Mouse (Mus musculus) midbrain, postnatal 0 days (tissue): ENCODE measurements around the gene Cd79a. TPM values are rescaled to one million over a fixed set of nuclear protein-coding genes. Genes with fewer than 3 reads are reported as not detected.

Experiments used
- ATAC-seq: fragments of 200-750 bp; cut with Nextera tagmentation; 2 replicates; pipeline ENCODE4 v1.8.0; 2017; ENCODE audit warnings: moderate number of reproducible peaks, mild to moderate bottlenecking, moderate TSS enrichment, moderate library complexity; ENCODE audit not compliant: low FRiP score
- DNase-seq: peaks from one replicate; pipeline ENCODE4 v3.0.0-alpha.2; 2015; ENCODE audit warnings: low spot score
- H3K27ac ChIP-seq: fragments of 300-500 bp; sonication (generic); 2 replicates; pipeline ENCODE4 v1.5.1; 2014; ENCODE audit warnings: low read depth, mild to moderate bottlenecking, low read length, mixed read lengths
- H3K27me3 ChIP-seq: fragments of 300-500 bp; sonication (generic); 2 replicates; pipeline ENCODE4 v1.6.1; 2014; ENCODE audit warnings: low read length, control low read depth, mixed read lengths; ENCODE audit not compliant: insufficient read depth
- H3K36me3 ChIP-seq: fragments of 300-500 bp; sonication (generic); 2 replicates; pipeline ENCODE4 v1.6.1; 2014; ENCODE audit warnings: low read length, control low read depth, mixed read lengths; ENCODE audit not compliant: insufficient read depth
- H3K4me1 ChIP-seq: fragments of 300-500 bp; sonication (generic); 2 replicates; pipeline ENCODE4 v1.6.1; 2014; ENCODE audit warnings: mild to moderate bottlenecking, control low read depth, antibody characterized with exemption, low read length, mixed read lengths; ENCODE audit not compliant: insufficient read depth
- H3K4me2 ChIP-seq: fragments of 300-500 bp; sonication (generic); 2 replicates; pipeline ENCODE4 v1.6.1; 2014; ENCODE audit warnings: low read depth, mild to moderate bottlenecking, low read length, mixed read lengths; ENCODE audit not compliant: poor library complexity, severe bottlenecking
- H3K4me3 ChIP-seq: fragments of 300-500 bp; sonication (generic); 2 replicates; pipeline ENCODE4 v1.5.1; 2014; ENCODE audit warnings: low read depth, mild to moderate bottlenecking, low read length, moderate library complexity
- H3K9ac ChIP-seq: fragments of 300-500 bp; sonication (generic); replicated peaks from 2 replicates; pipeline ENCODE4 v1.6.1; 2014; ENCODE audit warnings: mild to moderate bottlenecking, low read length, moderate library complexity, mixed read lengths; ENCODE audit not compliant: poor library complexity, severe bottlenecking
- H3K9me3 ChIP-seq: fragments of 300-500 bp; sonication (generic); 2 replicates; pipeline ENCODE4 v1.6.1; 2016; ENCODE audit warnings: low read length, control low read depth
- CTCF ChIP-seq: IDR thresholded peaks from 2 replicates; pipeline ENCODE4 v1.5.1; 2016; ENCODE audit warnings: antibody characterized with exemption, mild to moderate bottlenecking
- WGBS: fragments of 180-500 bp; shearing (Covaris S2); extraction: QIAGEN DNeasy Blood & Tissue Kit; methylation state at CpG from one replicate; pipeline ENCODE4 v1.1.7; 2014; 5-methylcytosine and 5-hydroxymethylcytosine counted together
- polyA plus RNA-seq: library from polyadenylated mRNA; unstranded; fragments of >200 nt; fragmentation: Nextera tagmentation; extraction: Ambion mirVana; gene quantifications from 2 replicates; pipeline ENCODE4 v1.2.1, GENCODE M21; 2015
- total RNA-seq: library from RNA; depleted of rRNA; stranded (reverse); fragments of >200 nt; gene quantifications from 2 replicates; pipeline ENCODE4 v1.2.3, GENCODE M21; 2014

Gene Cd79a
- total and polyA plus RNA-seq, 2 experiments from 2014 or later = 0.27 to 0.85 TPM

GRCm38 (mm10) chr7:24853695-24854094 lies 43.5 kb upstream of the Cd79a start:
- Histone ChIP-seq H3K4me2 (no peak overlapping the region), H3K36me3 (no peaks in the 10 kb centered on the region), H3K27me3 (no peaks in the 10 kb centered on the region), H3K4me3 (no peak overlapping the region), H3K9ac (no peak overlapping the region), H3K9me3 (no peaks in the 10 kb centered on the region), H3K4me1 (no peaks in the 10 kb centered on the region), H3K27ac (no peak overlapping the region)
- ATAC-seq = no peak
- DNase-seq = no peak
- 45% methylated on average over 7 of the region's 7 CpGs for WGBS
- no peak for TF ChIP-seq CTCF

GRCm38 (mm10) chr7:24856460-24857120 lies 40.6 kb upstream of the Cd79a start:
- no peak overlapping the region for H3K9ac ChIP-seq
- H3K27ac ChIP-seq = no peak overlapping the region
- no peak for TF ChIP-seq CTCF
- no peaks in the 10 kb centered on the region for H3K36me3 ChIP-seq
- 20% methylated on average over 6 of the region's 6 CpGs for WGBS
- H3K27me3 ChIP-seq = no peaks in the 10 kb centered on the region
- no peaks in the 10 kb centered on the region for H3K4me1 ChIP-seq
- no peak overlapping the region for H3K4me2 ChIP-seq
- no peak overlapping the region for H3K4me3 ChIP-seq
- H3K9me3 ChIP-seq = no peaks in the 10 kb centered on the region
- ATAC-seq (no peak), DNase-seq (no peak)

GRCm38 (mm10) chr7:24859234-24859633 lies 37.9 kb upstream of the Cd79a start:
- no peak overlapping the region for H3K27ac ChIP-seq

DNA sequence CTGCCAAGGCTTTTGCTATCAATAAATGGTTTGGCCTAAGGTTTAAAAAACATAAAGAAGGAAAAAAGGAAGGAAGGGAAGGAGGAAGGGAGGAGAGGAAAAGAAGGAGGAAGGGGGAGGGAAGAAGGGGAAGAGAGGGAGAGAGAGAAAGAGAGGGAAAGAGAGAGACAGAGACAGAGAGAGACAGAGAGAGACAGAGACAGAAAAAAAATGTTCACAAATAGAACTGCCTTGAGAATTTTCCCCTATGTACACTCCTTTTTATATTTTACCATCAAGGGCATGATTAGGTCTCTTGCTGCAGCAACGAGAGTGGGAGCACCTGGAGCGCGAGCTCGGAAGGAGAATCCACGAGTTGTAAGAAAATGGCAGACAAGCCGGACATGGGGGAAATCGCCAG lies 35.3 kb upstream of the Cd79a start, which contains the start of gene Gm9844:
Gene Gm9844 (plus strand): TSS at position 301 of the 400 bp plus-strand sequence.
- H3K36me3 ChIP-seq = no peaks in the 10 kb centered on the region
- no peak within 1 kb of the TSS for H3K9ac ChIP-seq
- no peak within 1 kb of the TSS for H3K4me2 ChIP-seq
- ATAC-seq = no peak
- H3K4me1 ChIP-seq = no peaks in the 10 kb centered on the region
- H3K9me3 ChIP-seq = no peaks in the 10 kb centered on the region
- WGBS = 90% methylated on average over 7 of the region's 7 CpGs
- DNase-seq = no peak
- H3K27ac ChIP-seq = no peak within 1 kb of the TSS
- H3K4me3 ChIP-seq = no peak within 1 kb of the TSS
- TF ChIP-seq CTCF = no peak
- no peaks in the 10 kb centered on the region for H3K27me3 ChIP-seq

More at GRCm38 (mm10) chr7:24859234-24859633, 37.9 kb upstream of the Cd79a start:
- Histone ChIP-seq H3K27me3 (no peaks in the 10 kb centered on the region), H3K9ac (no peak overlapping the region), H3K36me3 (no peaks in the 10 kb centered on the region), H3K9me3 (no peaks in the 10 kb centered on the region), H3K4me2 (no peak overlapping the region), H3K4me3 (no peak overlapping the region), H3K4me1 (no peaks in the 10 kb centered on the region)
- WGBS = 82% methylated on average over 5 of the region's 5 CpGs
- DNase-seq = no peak
- no peak for TF ChIP-seq CTCF
- no peak for ATAC-seq

DNA sequence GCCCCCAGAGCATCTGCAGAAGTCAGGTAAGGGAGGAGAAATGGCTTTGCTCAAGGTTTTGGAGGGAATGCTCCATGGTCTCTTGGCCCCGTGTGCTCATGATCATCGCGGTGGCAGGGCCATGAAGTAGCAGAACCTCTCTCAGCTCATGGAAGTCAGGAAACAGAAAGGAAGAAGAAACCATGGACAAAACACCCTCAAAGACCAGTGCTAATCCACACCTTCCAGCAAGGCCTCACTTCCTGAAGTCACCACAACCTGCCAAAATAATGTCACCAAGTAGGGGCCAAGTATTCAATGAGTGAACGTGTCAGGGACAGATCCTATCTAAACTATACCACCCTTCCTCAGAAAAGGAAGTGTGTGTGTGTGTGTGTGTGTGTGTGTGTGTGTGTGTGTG lies 34.3 kb upstream of the Cd79a start:
- WGBS = 87% methylated on average over 4 of the region's 4 CpGs
- no peak overlapping the region for H3K4me3 ChIP-seq
- no peaks in the 10 kb centered on the region for H3K27me3 ChIP-seq
- no peak for DNase-seq
- H3K9me3 ChIP-seq = no peaks in the 10 kb centered on the region
- ATAC-seq = no peak
- H3K9ac ChIP-seq = no peak overlapping the region
- H3K36me3 ChIP-seq = no peaks in the 10 kb centered on the region
- H3K4me2 ChIP-seq = no peak overlapping the region
- no peaks in the 10 kb centered on the region for H3K4me1 ChIP-seq
- TF ChIP-seq CTCF = no peak
- no peak overlapping the region for H3K27ac ChIP-seq

- Histone ChIP-seq H3K4me2 (no peak overlapping the region), H3K4me3 (no peak overlapping the region), H3K27me3 (no peaks in the 10 kb centered on the region), H3K36me3 (no peaks in the 10 kb centered on the region), H3K9ac (no peak overlapping the region), H3K9me3 (no peaks in the 10 kb centered on the region), H3K4me1 (no peaks in the 10 kb centered on the region), H3K27ac (no peak overlapping the region)
- 17% methylated on average over 6 of the region's 6 CpGs for WGBS
- ATAC-seq (no peak), DNase-seq (no peak)
- TF ChIP-seq CTCF = no peak
Observed at GRCm38 (mm10) chr7:24864156-24864555, 33.0 kb upstream of the Cd79a start.
